Mouse (Mus musculus) lung, adult 2 months (tissue): ENCODE data around the gene Rhoa. TPM values are rescaled to one million over a fixed set of nuclear protein-coding genes. Genes with fewer than 3 reads are reported as not detected.

ENCODE experiments used
- DNase-seq: peaks from one replicate; pipeline ENCODE4 v3.0.0; 2022
- H3K4me1 ChIP-seq: fragments of 200-500 bp; 2 replicates; pipeline ENCODE4 v1.6.1; 2011; ENCODE audit warnings: low read length; ENCODE audit not compliant: control insufficient read depth, insufficient read depth
- H3K4me3 ChIP-seq: fragments of 200-500 bp; replicated peaks from 2 replicates; pipeline ENCODE3; 2011; ENCODE audit warnings: low read depth, mild to moderate bottlenecking, control low read depth, low read length; ENCODE audit errors: extremely low read depth
- CTCF ChIP-seq: fragments of 200-500 bp; IDR thresholded peaks from 2 replicates; pipeline ENCODE4 v1.5.1; 2011; ENCODE audit warnings: mild to moderate bottlenecking, low read length, control low read depth; ENCODE audit not compliant: insufficient read depth
- POLR2A ChIP-seq: fragments of 200-500 bp; IDR thresholded peaks from 2 replicates; pipeline ENCODE4 v1.6.1; 2011; ENCODE audit warnings: low read depth, mild to moderate bottlenecking, control low read depth, low read length, borderline replicate concordance; ENCODE audit errors: extremely low read depth
- WGBS: fragments of 180-500 bp; shearing (Covaris S2); methylation state at CpG from one replicate; pipeline ENCODE4 v1.1.7; 2018; 5-methylcytosine and 5-hydroxymethylcytosine counted together
- polyA plus RNA-seq: library from polyadenylated mRNA; depleted of rRNA; stranded (reverse); fragments of >200 nt; gene quantifications from 2 replicates; pipeline ENCODE4 v1.2.3, GENCODE M21; 2012; rRNA removed

The Rhoa gene
- 167 and 313 TPM in 2 replicates for polyA plus RNA-seq

DNA sequence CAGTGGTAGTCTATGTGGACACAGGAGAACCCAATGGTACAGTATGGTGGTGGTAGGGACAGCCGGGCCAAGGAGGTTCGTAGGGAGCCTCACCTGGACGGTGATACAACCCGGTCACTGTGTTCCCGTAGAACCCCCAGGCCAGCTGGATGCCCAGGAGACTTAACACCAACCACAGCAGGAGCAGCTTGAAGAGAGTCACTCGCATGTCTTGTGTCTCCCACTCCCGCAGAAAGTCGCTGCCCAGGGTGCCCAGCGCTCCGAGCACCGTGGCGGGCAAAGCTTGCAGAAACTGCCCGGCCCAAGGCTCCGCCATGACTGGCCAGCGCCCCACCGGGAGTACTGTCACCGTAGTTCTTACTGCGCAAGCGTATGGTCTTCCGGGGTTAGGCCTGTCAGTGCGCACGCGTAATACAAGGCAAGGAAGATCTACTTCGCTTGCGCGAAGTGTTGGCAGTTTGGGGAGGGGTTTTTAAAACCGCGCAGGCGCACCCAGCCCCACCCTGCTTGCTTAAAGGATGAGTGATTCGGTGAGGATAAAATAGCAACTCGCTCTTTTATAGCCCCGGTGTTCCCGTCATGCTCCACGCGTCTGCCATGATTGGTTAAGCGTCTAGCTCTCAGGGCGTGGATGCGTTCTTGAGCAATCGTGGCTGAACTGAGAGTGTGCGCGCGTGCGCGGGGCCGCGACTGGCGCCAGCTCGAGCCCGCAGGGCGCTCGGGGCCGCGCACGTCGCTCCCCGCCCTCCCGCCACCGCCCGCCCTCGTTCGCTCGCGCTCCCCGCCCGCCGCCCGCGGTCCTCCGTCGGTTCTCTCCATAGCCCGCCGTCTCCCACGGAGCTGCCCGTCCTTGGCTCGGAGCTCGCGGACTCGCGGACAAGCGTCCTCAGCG is at the start of gene Rhoa, which contains the start of gene Tcta:
TSS of gene Rhoa (plus strand) at position 501 of the 892 bp plus-strand sequence.
TSS of gene Tcta (minus strand) at position 532 of the 892 bp plus-strand sequence.
- WGBS = under 1% methylated on average over 81 of the region's 81 CpGs
- TF ChIP-seq CTCF (no peak), POLR2A (peak; percentile 98)
- peak; percentile 97 for DNase-seq
- H3K4me1 ChIP-seq = peaks cover 14% of the 10 kb centered on the region
- H3K4me3 ChIP-seq = peak within 1 kb of the TSS; percentile 90

DNA sequence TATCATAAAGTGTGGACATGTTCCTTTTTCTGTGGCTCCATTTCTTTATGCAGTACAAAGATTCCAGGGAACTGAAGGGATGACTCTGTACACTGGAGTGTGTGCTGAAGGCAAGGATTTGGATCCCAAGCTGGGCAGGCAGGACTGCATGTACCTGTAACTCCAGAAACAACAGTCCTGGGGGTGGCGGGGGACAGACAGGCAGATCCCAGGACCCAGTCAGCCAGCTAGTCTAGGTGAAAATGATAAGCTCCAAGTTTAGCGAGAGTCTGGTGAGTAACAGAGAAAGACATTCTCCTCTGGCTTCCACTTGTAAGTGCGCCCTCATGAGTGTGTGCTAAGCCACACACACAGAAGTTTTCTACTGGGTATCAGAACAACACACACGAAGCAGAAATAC is 45.4 kb upstream of the Rhoa start:
- DNase-seq = no peak
- Histone ChIP-seq H3K4me1 (peaks cover 20% of the 10 kb centered on the region), H3K4me3 (no peak overlapping the region)
- 70% methylated on average over 4 of the region's 4 CpGs for WGBS
- no peak for TF ChIP-seq POLR2A
- no peak for TF ChIP-seq CTCF

DNA sequence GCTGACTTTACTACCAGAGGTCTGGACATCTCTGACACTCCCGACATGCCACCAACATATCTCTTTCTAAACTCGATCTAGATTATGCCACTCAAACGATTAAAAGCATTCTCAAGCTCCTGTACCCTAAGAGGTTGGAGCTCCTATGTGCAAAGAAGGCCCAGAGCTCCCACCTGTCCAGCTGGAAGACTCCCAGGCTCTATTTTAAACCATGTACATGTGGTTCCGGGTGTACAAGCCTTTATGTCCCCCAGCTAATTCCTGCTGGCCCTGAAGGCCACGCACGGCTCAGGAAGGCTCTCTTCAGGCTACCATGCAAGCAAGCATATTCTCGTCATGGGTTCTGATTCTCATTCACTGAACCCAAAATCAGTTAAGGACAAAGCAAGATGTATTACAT is 44.1 kb upstream of the Rhoa start:
- H3K4me3 ChIP-seq = peak overlapping the region; percentile 32
- TF ChIP-seq CTCF = no peak
- TF ChIP-seq POLR2A = no peak
- DNase-seq = no peak
- WGBS = 63% methylated on average over 7 of the region's 7 CpGs
- peaks cover 18% of the 10 kb centered on the region for H3K4me1 ChIP-seq

DNA sequence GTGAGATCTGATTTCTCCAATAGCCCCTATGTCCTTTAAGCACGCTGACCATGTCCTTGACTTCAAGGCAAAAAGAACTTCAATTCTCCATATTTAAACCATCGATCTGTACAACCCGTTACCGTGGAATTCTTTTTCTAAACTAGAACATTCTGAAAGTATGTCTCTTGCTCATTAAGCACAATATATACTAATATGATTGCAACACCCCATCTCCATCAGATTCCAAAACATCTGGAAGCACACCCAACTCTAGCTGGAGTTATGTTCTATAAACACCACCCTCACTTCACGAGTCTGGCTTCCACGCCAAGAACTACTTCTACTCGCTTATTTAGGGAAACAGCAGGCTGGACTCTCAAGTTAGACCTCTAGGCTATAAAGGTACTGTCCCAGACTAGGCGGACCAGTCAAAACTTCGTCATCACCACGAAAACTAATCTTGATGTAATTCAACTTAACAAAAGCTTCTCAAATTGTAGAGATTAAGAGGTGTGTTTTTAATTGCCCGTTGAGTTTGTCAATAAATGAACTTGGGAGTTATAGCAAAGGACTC is 43.4 kb upstream of the Rhoa start:
- WGBS = 36% methylated on average over 11 of the region's 11 CpGs
- TF ChIP-seq POLR2A (no peak), CTCF (no peak)
- Histone ChIP-seq H3K4me1 (peaks cover 17% of the 10 kb centered on the region), H3K4me3 (peak overlapping the region; percentile 85)
- no peak for DNase-seq

DNA sequence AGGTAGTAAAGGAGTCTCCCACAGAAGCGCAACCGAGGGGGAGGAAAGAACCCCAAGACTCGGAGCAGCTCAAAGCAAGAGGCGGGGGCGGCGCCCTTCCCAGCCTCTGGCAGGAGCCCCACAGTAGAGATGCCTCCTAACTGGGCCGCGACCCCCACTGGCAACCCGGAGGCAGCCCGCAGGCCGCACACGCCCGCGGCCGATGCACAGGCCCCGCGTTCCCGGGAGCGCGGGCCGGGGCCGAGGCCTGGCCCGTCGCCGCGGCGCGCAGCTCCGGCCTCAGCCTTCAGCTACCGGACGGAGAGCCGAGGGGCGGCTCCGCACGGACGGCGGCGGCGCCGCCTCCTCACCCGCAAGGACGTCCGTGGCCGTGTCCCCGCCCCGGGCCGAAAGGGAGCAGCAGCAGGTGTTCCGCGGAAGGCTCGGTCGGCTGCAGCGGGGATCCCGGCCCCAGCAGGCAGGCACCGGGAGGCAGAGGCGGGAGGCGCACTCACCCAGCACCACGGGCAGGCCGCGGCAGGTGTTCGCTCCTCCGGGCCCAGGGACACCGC is 42.7 kb upstream of the Rhoa start:
- under 1% methylated on average over 59 of the region's 62 CpGs for WGBS
- Histone ChIP-seq H3K4me3 (peak overlapping the region; percentile 85), H3K4me1 (peaks cover 15% of the 10 kb centered on the region)
- no peak for DNase-seq
- no peak for TF ChIP-seq CTCF
- TF ChIP-seq POLR2A = no peak

DNA sequence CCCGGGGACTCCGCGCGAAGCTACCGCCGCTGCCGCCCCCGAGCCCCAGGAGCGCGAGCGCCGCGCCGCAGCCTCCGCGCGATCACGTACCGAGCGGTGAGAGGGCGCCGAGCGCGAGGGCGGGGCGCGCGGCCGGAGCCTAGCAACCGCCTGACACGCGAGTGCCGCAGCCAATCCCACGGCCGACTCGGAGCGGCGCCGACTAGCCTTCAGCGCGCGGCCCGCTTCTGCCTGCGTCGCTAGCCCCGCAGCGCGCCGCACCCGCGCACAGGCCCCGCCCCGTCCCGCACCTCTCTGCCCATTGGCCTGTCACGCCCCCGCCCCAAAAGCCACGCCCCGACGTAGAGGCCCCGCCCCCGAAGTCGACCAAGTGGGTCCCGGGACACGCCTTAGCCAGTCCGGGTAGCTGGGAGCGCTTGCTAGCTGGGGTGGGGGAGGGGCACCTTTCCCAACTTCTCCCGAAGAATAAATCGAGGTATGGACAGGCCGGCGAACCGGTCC is 42.2 kb upstream of the Rhoa start, which contains the start of gene Dag1:
TSS of gene Dag1 (minus strand) at position 269 of the 501 bp plus-strand sequence.
- under 1% methylated on average over 71 of the region's 71 CpGs for WGBS
- peak; percentile 99 for DNase-seq
- Histone ChIP-seq H3K4me3 (peak within 1 kb of the TSS; percentile 85), H3K4me1 (peaks cover 13% of the 10 kb centered on the region)
- TF ChIP-seq POLR2A (peak; percentile 70), CTCF (no peak)

DNA sequence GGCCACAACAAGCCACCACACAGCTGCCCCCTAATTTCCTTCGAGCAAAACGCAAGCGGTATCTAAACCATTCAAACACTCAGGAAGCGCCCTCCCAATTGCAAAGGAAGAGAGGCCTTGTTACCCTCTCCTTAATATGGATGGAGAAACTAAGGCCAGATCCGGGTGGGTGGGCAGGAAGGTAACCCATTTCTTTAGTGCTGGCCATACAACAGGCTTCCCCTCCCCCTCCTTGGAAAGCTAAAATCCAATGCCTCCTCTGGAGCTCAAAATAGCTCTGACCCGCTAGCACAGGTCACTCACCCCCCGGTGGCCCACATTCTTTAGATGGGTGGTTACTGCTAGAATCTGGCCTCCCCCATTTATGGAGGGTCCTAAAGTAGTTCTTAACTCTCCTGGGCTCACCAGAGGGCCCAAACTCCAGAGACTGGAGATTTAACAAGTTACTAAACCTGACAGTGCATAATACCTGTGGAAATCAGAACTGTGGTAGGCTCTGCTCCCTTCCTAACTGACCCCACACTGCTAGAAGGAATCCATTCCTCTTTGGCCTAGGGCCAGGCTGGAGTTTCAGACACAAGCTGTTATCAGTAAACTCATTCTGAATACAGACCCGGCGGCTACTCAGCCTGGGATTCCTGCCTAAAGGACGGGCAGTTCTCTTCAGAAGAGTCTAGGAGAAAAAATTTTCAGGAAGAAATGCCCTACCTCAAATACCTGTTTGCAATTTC is 41.6 kb upstream of the Rhoa start:
- TF ChIP-seq CTCF = no peak
- no peak; the same call in 1 of the 2 replicates for TF ChIP-seq POLR2A
- 8% methylated on average over 10 of the region's 10 CpGs for WGBS
- no peak for DNase-seq
- Histone ChIP-seq H3K4me1 (peaks cover 13% of the 10 kb centered on the region), H3K4me3 (peak overlapping the region; percentile 85)

DNA sequence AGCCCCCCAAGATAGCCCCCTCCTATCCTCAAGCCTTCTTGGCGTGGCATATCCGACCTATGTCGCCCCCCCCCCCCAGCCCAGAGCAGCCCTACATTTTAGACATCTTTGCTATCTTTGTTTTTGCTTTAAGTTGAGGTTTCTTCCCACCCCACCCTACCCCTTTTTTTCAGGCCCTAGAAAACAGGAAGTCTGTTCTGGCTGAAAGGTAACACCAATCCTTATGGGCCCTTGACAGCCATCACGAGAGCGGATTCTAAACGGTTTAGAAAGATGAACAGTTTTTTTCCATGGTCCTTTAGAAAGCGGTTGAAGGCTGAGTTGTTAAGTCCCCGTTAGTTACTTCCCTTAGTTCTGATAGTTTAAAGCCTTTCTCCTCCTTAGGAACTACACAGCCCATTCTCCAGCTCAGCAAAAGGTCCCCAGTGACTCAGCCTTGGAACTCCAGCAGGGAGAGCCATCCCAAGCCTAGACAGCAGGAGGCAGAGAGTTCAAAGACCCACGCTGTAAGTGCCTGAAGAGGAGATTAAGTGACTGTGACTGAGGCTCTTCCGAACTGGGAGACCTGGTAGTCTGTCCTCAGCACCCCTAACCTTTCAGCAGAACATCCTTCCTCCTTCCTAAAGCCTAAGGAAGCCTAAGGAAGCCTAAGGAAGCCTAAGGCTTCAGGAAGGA is 39.5 kb upstream of the Rhoa start:
- DNase-seq = no peak
- peaks cover 13% of the 10 kb centered on the region for H3K4me1 ChIP-seq
- H3K4me3 ChIP-seq = no peak overlapping the region
- WGBS = 60% methylated on average over 10 of the region's 10 CpGs
- TF ChIP-seq POLR2A (no peak), CTCF (no peak)
